Mouse (Mus musculus): ENCODE measurements around the gene Uqcc2. TPM values are rescaled to one million over a fixed set of nuclear protein-coding genes. Genes with fewer than 3 reads are reported as not detected.

The Uqcc2 gene
- total and polyA plus RNA-seq, 3 experiments, result 176 to 329 TPM; not detected in 1

GRCm38 (mm10) chr17:27133551-27134141 is at the start of gene Uqcc2 (continued):
- TF ChIP-seq MYC (IDR thresholded peaks at IDR 0.05; ENCODE audit: low read depth, low read length), result peak; percentile 84; the same call in 1 of the 2 replicates
- TF ChIP-seq TCF12 (IDR thresholded peaks at IDR 0.05; ENCODE audit: low read depth, low read length), result peak; percentile 41; the same call in 1 of the 2 replicates
- TF ChIP-seq CTCF (IDR thresholded peaks at IDR 0.05 in 2 of 3, conservative IDR thresholded peaks at IDR 0.05 in 1 of 3; ENCODE audit: control insufficient read depth in 1 of 3, insufficient read depth in 1 of 3, low read depth in 2 of 3, low read length in 3 of 3, poor library complexity in 1 of 3, severe bottlenecking in 1 of 3), result peak; percentile 10 to 66 (median 58); a peak in 5 of 6 replicates

DNA sequence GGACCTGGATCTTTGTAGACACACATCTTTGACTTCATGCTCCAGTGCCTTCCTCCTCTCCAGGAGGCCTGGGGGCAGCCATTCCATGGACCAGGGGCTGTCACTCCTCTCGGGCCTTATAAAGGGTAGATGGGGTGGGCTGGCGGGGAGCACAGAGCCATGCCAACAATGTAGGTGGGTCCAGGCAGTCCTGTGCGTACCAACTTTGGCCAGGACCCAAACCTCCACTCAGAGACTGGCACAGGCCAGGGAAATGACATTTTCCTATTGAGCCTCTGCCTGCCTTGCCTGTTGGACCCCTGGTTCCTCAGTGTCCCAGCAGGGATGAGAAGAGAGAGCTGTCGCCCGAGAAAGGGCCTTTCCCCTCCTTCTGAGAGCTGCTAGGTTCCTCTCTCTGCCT is 48.7 kb upstream of the Uqcc2 start:
- no peak overlapping the region for H3K4me3 ChIP-seq (ENCODE audit: control insufficient read depth in 1 of 2, insufficient read depth in 1 of 2, low read depth in 2 of 2, low read length in 2 of 2)
- H3K79me2 ChIP-seq (ENCODE audit: control insufficient read depth, insufficient read depth, low read length, poor library complexity), result no peaks in the 10 kb centered on the region
- H3K27ac ChIP-seq (ENCODE audit: control insufficient read depth, low read depth, low read length), result no peak overlapping the region
- H3K9ac ChIP-seq (ENCODE audit: control insufficient read depth, low read depth, low read length, poor library complexity, severe bottlenecking), result no peak overlapping the region
- H3K4me1 ChIP-seq (ENCODE audit: control insufficient read depth in 1 of 2, insufficient read depth in 2 of 2, low read length in 2 of 2), result peaks cover 0 to 3% of the 10 kb centered on the region in 2 experiments; a peak in 1 of 4 replicates
- no peaks in the 10 kb centered on the region for H3K27me3 ChIP-seq (ENCODE audit: control insufficient read depth in 1 of 2, insufficient read depth in 2 of 2, low read length in 2 of 2)
- H3K36me3 ChIP-seq (ENCODE audit: control insufficient read depth in 1 of 2, insufficient read depth in 2 of 2, low read length in 2 of 2), result no peaks in the 10 kb centered on the region
- no peaks in the 10 kb centered on the region for H3K9me3 ChIP-seq (replicated peaks; ENCODE audit: insufficient read depth, low read length)
- TF ChIP-seq ETS1 (IDR thresholded peaks at IDR 0.05; ENCODE audit: low read depth, low read length), result no peak
- no peak for TF ChIP-seq MAFK (IDR thresholded peaks at IDR 0.05; ENCODE audit: borderline replicate concordance, low read depth, low read length)
- no peak for TF ChIP-seq TCF12 (IDR thresholded peaks at IDR 0.05; ENCODE audit: low read depth, low read length)
- no peak for TF ChIP-seq ZMIZ1 (IDR thresholded peaks at IDR 0.05; ENCODE audit: low read depth, low read length)
- DNase-seq (ENCODE audit: low read depth, low spot score), result no peak

DNA sequence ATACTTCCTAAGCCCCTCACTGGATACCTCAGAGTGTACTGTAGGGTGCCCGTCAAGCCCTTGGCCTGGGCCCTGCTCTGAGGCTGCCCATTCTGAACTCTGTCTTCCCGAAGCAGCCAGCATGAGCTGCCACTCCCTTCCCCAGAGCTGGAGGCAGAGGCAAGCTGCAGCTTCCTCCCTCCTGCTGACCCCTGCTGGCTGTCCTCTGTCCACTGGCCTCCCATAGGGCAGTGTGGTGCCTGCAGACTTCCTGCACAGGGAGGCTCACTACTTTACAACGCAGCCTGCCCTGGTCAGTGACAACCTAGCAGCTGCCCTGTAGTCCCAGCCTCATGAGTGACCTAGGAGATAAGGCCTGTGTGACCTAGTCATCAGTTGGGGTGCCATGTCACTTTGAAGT is 48.0 kb upstream of the Uqcc2 start:
- H3K36me3 ChIP-seq (ENCODE audit: control insufficient read depth in 1 of 2, insufficient read depth in 2 of 2, low read length in 2 of 2), result no peaks in the 10 kb centered on the region
- no peak for DNase-seq (ENCODE audit: low read depth, low spot score)
- peaks cover 0 to 3% of the 10 kb centered on the region in 2 experiments; a peak in 1 of 4 replicates for H3K4me1 ChIP-seq (ENCODE audit: control insufficient read depth in 1 of 2, insufficient read depth in 2 of 2, low read length in 2 of 2)
- H3K9me3 ChIP-seq (replicated peaks; ENCODE audit: insufficient read depth, low read length), result no peaks in the 10 kb centered on the region
- TF ChIP-seq POLR2AphosphoS2 (IDR thresholded peaks at IDR 0.05; ENCODE audit: low read length), result no peak
- TF ChIP-seq EP300 (IDR thresholded peaks at IDR 0.05; ENCODE audit: low read depth in 1 of 2, low read length in 2 of 2), result no peak
- no peak overlapping the region for H3K4me3 ChIP-seq (ENCODE audit: control insufficient read depth in 1 of 2, insufficient read depth in 1 of 2, low read depth in 2 of 2, low read length in 2 of 2)
- H3K9ac ChIP-seq (ENCODE audit: control insufficient read depth, low read depth, low read length, poor library complexity, severe bottlenecking), result no peak overlapping the region
- H3K79me2 ChIP-seq (ENCODE audit: control insufficient read depth, insufficient read depth, low read length, poor library complexity), result no peaks in the 10 kb centered on the region
- H3K27ac ChIP-seq (ENCODE audit: control insufficient read depth, low read depth, low read length), result no peak overlapping the region
- no peaks in the 10 kb centered on the region for H3K27me3 ChIP-seq (ENCODE audit: control insufficient read depth in 1 of 2, insufficient read depth in 2 of 2, low read length in 2 of 2)

- H3K9me3 ChIP-seq (replicated peaks; ENCODE audit: insufficient read depth, low read length), result no peaks in the 10 kb centered on the region
- H3K9ac ChIP-seq (ENCODE audit: control insufficient read depth, low read depth, low read length, poor library complexity, severe bottlenecking), result no peak overlapping the region
- no peak overlapping the region for H3K27ac ChIP-seq (ENCODE audit: control insufficient read depth, low read depth, low read length)
- no peaks in the 10 kb centered on the region for H3K79me2 ChIP-seq (ENCODE audit: control insufficient read depth, insufficient read depth, low read length, poor library complexity)
- no peak for DNase-seq (ENCODE audit: low read depth, low spot score)
- TF ChIP-seq MAX (IDR thresholded peaks at IDR 0.05; ENCODE audit: low read length), result no peak
- no peak for TF ChIP-seq MYC (IDR thresholded peaks at IDR 0.05; ENCODE audit: low read depth, low read length)
- no peak for TF ChIP-seq HCFC1 (IDR thresholded peaks at IDR 0.05; ENCODE audit: low read depth, low read length)
- TF ChIP-seq ETS1 (IDR thresholded peaks at IDR 0.05; ENCODE audit: low read depth, low read length), result no peak
- no peak for TF ChIP-seq GATA1 (IDR thresholded peaks at IDR 0.05; ENCODE audit: low read depth, low read length)
- no peak for TF ChIP-seq POLR2AphosphoS5 (IDR thresholded peaks at IDR 0.05; ENCODE audit: borderline replicate concordance, low read depth, low read length)
- TF ChIP-seq CHD1 (IDR thresholded peaks at IDR 0.05; ENCODE audit: low read depth, low read length), result no peak
- no peak for TF ChIP-seq BHLHE40 (IDR thresholded peaks at IDR 0.05; ENCODE audit: borderline replicate concordance, low read depth, low read length)
- H3K27me3 ChIP-seq (ENCODE audit: control insufficient read depth in 1 of 2, insufficient read depth in 2 of 2, low read length in 2 of 2), result no peaks in the 10 kb centered on the region
- H3K4me3 ChIP-seq (ENCODE audit: control insufficient read depth in 1 of 2, insufficient read depth in 1 of 2, low read depth in 2 of 2, low read length in 2 of 2), result no peak overlapping the region
- H3K36me3 ChIP-seq (ENCODE audit: control insufficient read depth in 1 of 2, insufficient read depth in 2 of 2, low read length in 2 of 2), result no peaks in the 10 kb centered on the region
- peaks cover 0 to 3% of the 10 kb centered on the region in 2 experiments; a peak in 1 of 4 replicates for H3K4me1 ChIP-seq (ENCODE audit: control insufficient read depth in 1 of 2, insufficient read depth in 2 of 2, low read length in 2 of 2)
Measured at GRCm38 (mm10) chr17:27179681-27180280, 46.1 kb upstream of the Uqcc2 start.

Data from MEL (cell line).